Mouse (Mus musculus): Measurements from ENCODE around the gene Lrrc74a.

DNA sequence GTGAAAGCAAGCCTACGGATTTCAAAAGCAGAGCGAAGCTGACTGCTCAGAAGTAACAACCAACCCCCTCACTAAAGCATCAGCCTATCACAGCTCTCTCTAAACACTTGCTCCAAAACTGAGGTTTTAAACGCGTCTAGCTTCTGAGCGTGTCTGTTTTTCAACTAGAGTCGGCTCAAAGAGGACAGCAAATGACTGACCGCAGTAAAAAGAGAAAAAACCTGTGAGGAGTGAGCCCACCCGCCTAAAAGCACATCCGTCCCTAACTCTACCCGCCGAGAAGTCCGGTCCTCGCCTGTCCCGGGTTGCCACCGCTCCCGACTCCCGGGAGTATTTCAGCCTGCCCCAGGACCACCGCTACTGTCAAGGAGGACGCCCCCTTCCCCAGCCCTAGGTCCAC is 8.5 kb upstream of the Lrrc74a start:
- TF ChIP-seq POLR2A (IDR thresholded peaks at IDR 0.05; ENCODE audit: control insufficient read depth, extremely low read depth, insufficient read depth, low read length, poor library complexity): no peak
- TF ChIP-seq CTCF (IDR thresholded peaks at IDR 0.05; ENCODE audit: borderline replicate concordance, control insufficient read depth, extremely low read depth, insufficient read depth, low read length, poor library complexity): no peak
